In genomic region chr12:76537434-76537833, GRCm38 (mm10) we compare ENCODE assay signal across 8 mouse cellular contexts. TPM values are rescaled to one million over a fixed set of nuclear protein-coding genes. Genes with fewer than 3 reads are reported as not detected.
DNase-seq lines count a peak whose midpoint lies in the region; ATAC-seq and TF ChIP-seq lines count a peak whose summit lies in the region.

No protein-coding gene starts in this region.

- H3K9me3 ChIP-seq in intestine, postnatal 0 days (ENCODE audit: control insufficient read depth) = no peaks in the 10 kb centered on the region

- no peaks in the 10 kb centered on the region for H3K27me3 ChIP-seq in Patski
- H3K27me3 ChIP-seq in intestine, postnatal 0 days (replicated peaks; ENCODE audit: control insufficient read depth, insufficient read depth, low read length) = no peaks in the 10 kb centered on the region

- H3K36me3 ChIP-seq in intestine, postnatal 0 days (ENCODE audit: control insufficient read depth, insufficient read depth) = no peaks in the 10 kb centered on the region; the same call in 1 of the 2 replicates

- H3K4me1 ChIP-seq in intestine, postnatal 0 days (replicated peaks; ENCODE audit: control insufficient read depth, insufficient read depth, low read length) = peaks cover 10% of the 10 kb centered on the region

- H3K4me2 ChIP-seq in intestine, postnatal 0 days (replicated peaks; ENCODE audit: low read depth) = 0 out of 2 replicates have a peak overlapping the region, but pooled peaks have one; percentile 18

- in situ Hi-C loops in Patski (cut with MboI; ENCODE audit: low pct_unique_long_range_greater_than_20kb) = loop anchor here (5.0 kb wide), 1 partner anchor 40 kb away; no protein-coding TSS in a partner anchor

- H3K27ac ChIP-seq in intestine, postnatal 0 days (ENCODE audit: low read depth, low read length) = peak overlapping the region; percentile 46

- WGBS in intestine, postnatal 0 days = 48% methylated on average over 8 of the region's 8 CpGs

- DNase-seq in A20 (ENCODE audit: low read depth, low spot score) (peak; percentile 79), Patski (ENCODE audit: low read depth, low spot score) (no peak), adipocyte (ENCODE audit: low spot score) (no peak)
- peak; percentile 53 for DNase-seq in thymus, postnatal 4 days
- no peak for DNase-seq in right cerebral cortex, adult 2 months (ENCODE audit: low spot score in 2 of 2)
- no peak for DNase-seq in adrenal gland, adult 18-20 months (ENCODE audit: low spot score in 2 of 2)

- H3K9ac ChIP-seq in intestine, postnatal 0 days (ENCODE audit: low read depth, low read length) = no peak overlapping the region

- H3K4me3 ChIP-seq in intestine, postnatal 0 days (ENCODE audit: low read depth, low read length) = no peak overlapping the region

- POLR2A ChIA-PET in Patski (lab: Charles Lee) = interaction anchor here (0.9 kb wide), 1 partner anchor 34 kb away, joined by 3 read pairs; no protein-coding TSS in a partner anchor

- peak; percentile 5 for ATAC-seq in Patski
- ATAC-seq in intestine, postnatal 0 days = no peak; the same call in 1 of the 2 replicates
- peak; percentile 75 for ATAC-seq in megakaryocyte progenitor cell, adult 5-6 weeks (replicated peaks; ENCODE audit: poor library complexity)

- TF ChIP-seq CTCF in Patski (IDR thresholded peaks at IDR 0.05) = no peak
- no peak for TF ChIP-seq CTCF in intestine, postnatal 0 days (IDR thresholded peaks at IDR 0.05; ENCODE audit: low read depth)

- CTCF ChIA-PET in Patski (lab: Charles Lee) = no interaction called here

RNA-seq across cellular contexts. Expression of gene Plekhg3, which starts 6.7 kb away (rescaled TPM):
- 73.4 TPM for polyA plus RNA-seq in Patski (2021)
- 5.7 and 7.5 TPM in 2 replicates for polyA plus RNA-seq in intestine, postnatal 0 days (2015; fragmentation: Nextera tagmentation; extraction: Ambion mirVana)
- total RNA-seq in megakaryocyte progenitor cell, adult 5-6 weeks (2015) = 11.1 and 13.6 TPM in 2 replicates
- total RNA-seq in megakaryocyte progenitor cell, adult 5-6 weeks (2017) = 13.7 and 13.9 TPM in 2 replicates
- total RNA-seq in adrenal gland, adult 18-20 months (2021) = 10 to 100 TPM in 1 of 2 experiments, 1 to 10 TPM in 1; 8.6 to 11.9 TPM

Comparison
In these comparisons a context has a peak if more than half of its experiments do, and no peak if none do; other contexts are left out.
1. DNase-seq: peak in A20 (single experiment) and thymus, postnatal 4 days (single experiment); none in Patski (single experiment), right cerebral cortex, adult 2 months (0 of 2), adipocyte (single experiment) and adrenal gland, adult 18-20 months (0 of 2).